Mouse (Mus musculus) C2C12 (cell line): ENCODE data around the gene Abcd3.

ENCODE experiments used
- CEBPB ChIP-seq: IDR thresholded peaks from one replicate; pipeline ENCODE4 v1.6.1; 2011; ENCODE audit warnings: low read depth, mild to moderate bottlenecking, control low read depth, moderate library complexity
- CTCF ChIP-seq: IDR thresholded peaks from one replicate; pipeline ENCODE4 v1.5.1; 2011; ENCODE audit not compliant: control insufficient read depth, insufficient read depth, insufficient read length

- TF ChIP-seq CTCF (no peak), CEBPB (no peak)
Measured at GRCm38 (mm10) chr3:121766818-121767217, 48.3 kb downstream of the Abcd3 start.
